Mouse (Mus musculus): Measurements from ENCODE around the gene Lamb3. TPM values are rescaled to one million over a fixed set of nuclear protein-coding genes. Genes with fewer than 3 reads are reported as not detected.

Gene Lamb3
- polyA plus RNA-seq (2015; fragmentation: Nextera tagmentation; extraction: Ambion mirVana), result 0.59 and 3.8 TPM in 2 replicates

DNA sequence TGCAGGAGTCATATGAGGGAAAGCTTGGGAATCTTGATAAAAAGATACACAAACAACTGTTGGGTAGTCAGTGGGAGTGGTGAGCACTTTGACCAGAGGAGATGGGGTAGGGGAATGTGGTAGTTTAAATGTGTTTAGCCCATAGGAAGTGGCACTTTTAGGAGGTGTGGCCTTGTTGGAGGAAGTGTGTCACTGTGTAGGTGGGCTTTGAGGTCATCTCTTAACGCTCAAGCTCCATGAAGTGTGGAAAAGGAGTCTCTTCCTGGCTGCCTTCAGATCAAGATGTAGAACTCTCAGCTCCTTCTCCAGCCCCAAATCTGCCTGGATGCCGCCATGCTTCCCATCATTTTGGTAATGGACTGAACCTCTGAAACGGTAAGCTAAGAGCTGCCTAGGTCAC lies at the start of gene Lamb3:
Gene Lamb3, plus strand, starts transcription at position 197 of the 400 bp plus-strand sequence.
- no peaks in the 10 kb centered on the region for H3K36me3 ChIP-seq

GRCm38 (mm10) chr1:193159163-193159562 lies 48.3 kb upstream of the Lamb3 start:
- no peaks in the 10 kb centered on the region for H3K4me1 ChIP-seq
- no peak overlapping the region for H3K4me2 ChIP-seq
- H3K27me3 ChIP-seq (replicated peaks), result peaks cover 15% of the 10 kb centered on the region
- no peak overlapping the region for H3K9ac ChIP-seq (replicated peaks)
- ATAC-seq (ENCODE audit: low FRiP score), result no peak
- no peaks in the 10 kb centered on the region for H3K36me3 ChIP-seq
- H3K4me3 ChIP-seq (replicated peaks), result no peak overlapping the region
- no peak overlapping the region for H3K27ac ChIP-seq (replicated peaks)
- 58% methylated on average over 3 of the region's 3 CpGs for WGBS
- H3K9me3 ChIP-seq (replicated peaks), result no peaks in the 10 kb centered on the region

More for the DNA sequence above, at the start of gene Lamb3:
- no peaks in the 10 kb centered on the region for H3K9me3 ChIP-seq (replicated peaks)
- H3K27ac ChIP-seq (replicated peaks), result no peak within 1 kb of the TSS
- WGBS, result 91% methylated on average over 3 of the region's 3 CpGs
- no peaks in the 10 kb centered on the region for H3K4me1 ChIP-seq
- H3K4me3 ChIP-seq (replicated peaks), result no peak within 1 kb of the TSS
- H3K4me2 ChIP-seq, result no peak within 1 kb of the TSS
- H3K27me3 ChIP-seq (replicated peaks), result no peaks in the 10 kb centered on the region
- no peak within 1 kb of the TSS for H3K9ac ChIP-seq (replicated peaks)
- no peak for ATAC-seq (ENCODE audit: low FRiP score)

- no peaks in the 10 kb centered on the region for H3K9me3 ChIP-seq (replicated peaks)
- no peak for ATAC-seq (ENCODE audit: low FRiP score)
- 52% methylated on average over 1 of the region's 1 CpGs for WGBS
- H3K4me1 ChIP-seq, result no peaks in the 10 kb centered on the region
- no peak overlapping the region for H3K4me3 ChIP-seq (replicated peaks)
- no peak overlapping the region for H3K27ac ChIP-seq (replicated peaks)
- no peak overlapping the region for H3K4me2 ChIP-seq
- peaks cover 11% of the 10 kb centered on the region for H3K27me3 ChIP-seq (replicated peaks)
- no peaks in the 10 kb centered on the region for H3K36me3 ChIP-seq
- H3K9ac ChIP-seq (replicated peaks), result no peak overlapping the region
These were observed 47.9 kb upstream of the Lamb3 start for GRCm38 (mm10) chr1:193159613-193160012.

GRCm38 (mm10) chr1:193160317-193161032 lies 47.0 kb upstream of the Lamb3 start:
- Histone ChIP-seq H3K27me3 (replicated peaks) (peaks cover 5% of the 10 kb centered on the region), H3K36me3 (no peaks in the 10 kb centered on the region), H3K4me2 (peak overlapping the region; percentile 44), H3K9ac (replicated peaks) (no peak overlapping the region), H3K9me3 (replicated peaks) (no peaks in the 10 kb centered on the region), H3K27ac (replicated peaks) (no peak overlapping the region), H3K4me3 (replicated peaks) (no peak overlapping the region), H3K4me1 (no peaks in the 10 kb centered on the region)
- 15% methylated on average over 18 of the region's 18 CpGs for WGBS
- ATAC-seq (ENCODE audit: low FRiP score), result no peak

DNA sequence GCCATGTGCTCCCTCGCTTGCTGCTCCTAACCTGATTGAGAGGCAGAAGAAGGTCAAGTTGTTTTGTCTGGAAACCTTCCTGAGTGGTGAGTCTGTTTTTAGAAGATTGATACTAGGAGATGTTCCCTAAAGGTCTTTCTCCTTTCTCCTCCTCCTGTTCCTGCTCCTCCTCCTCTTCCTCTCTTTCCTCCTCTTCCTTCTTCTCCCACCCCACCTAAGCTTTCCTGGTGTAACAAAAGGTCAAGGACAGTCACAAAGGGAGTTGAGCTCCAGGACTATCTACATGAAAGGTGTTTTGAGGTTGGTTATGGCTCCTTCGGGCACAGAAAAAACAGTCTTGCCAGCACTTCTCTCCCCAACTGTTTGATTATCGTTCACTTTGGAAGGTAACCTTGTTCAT lies 39.8 kb upstream of the Lamb3 start, which contains the start of gene A130010J15Rik:
Gene A130010J15Rik, plus strand, starts transcription at position 301 of the 400 bp plus-strand sequence.
- ATAC-seq (ENCODE audit: low FRiP score), result no peak
- Histone ChIP-seq H3K9me3 (replicated peaks) (no peaks in the 10 kb centered on the region), H3K4me2 (no peak within 1 kb of the TSS), H3K27me3 (replicated peaks) (no peaks in the 10 kb centered on the region), H3K9ac (replicated peaks) (no peak within 1 kb of the TSS), H3K36me3 (no peaks in the 10 kb centered on the region), H3K4me1 (peaks cover 12% of the 10 kb centered on the region), H3K4me3 (replicated peaks) (no peak within 1 kb of the TSS), H3K27ac (replicated peaks) (no peak within 1 kb of the TSS)
- 92% methylated on average over 3 of the region's 3 CpGs for WGBS

GRCm38 (mm10) chr1:193169228-193169627 lies 38.3 kb upstream of the Lamb3 start:
- no peak for ATAC-seq (ENCODE audit: low FRiP score)
- WGBS, result 88% methylated on average over 7 of the region's 7 CpGs
- no peak overlapping the region for H3K4me3 ChIP-seq (replicated peaks)
- H3K4me2 ChIP-seq, result no peak overlapping the region
- H3K36me3 ChIP-seq, result no peaks in the 10 kb centered on the region
- H3K9me3 ChIP-seq (replicated peaks), result no peaks in the 10 kb centered on the region
- H3K9ac ChIP-seq (replicated peaks), result no peak overlapping the region
- H3K27ac ChIP-seq (replicated peaks), result no peak overlapping the region
- H3K27me3 ChIP-seq (replicated peaks), result no peaks in the 10 kb centered on the region
- H3K4me1 ChIP-seq, result peaks cover 19% of the 10 kb centered on the region

- H3K36me3 ChIP-seq, result no peaks in the 10 kb centered on the region
- no peaks in the 10 kb centered on the region for H3K9me3 ChIP-seq (replicated peaks)
- no peak overlapping the region for H3K4me3 ChIP-seq (replicated peaks)
- H3K4me2 ChIP-seq, result no peak overlapping the region
- ATAC-seq (ENCODE audit: low FRiP score), result no peak
- H3K27ac ChIP-seq (replicated peaks), result no peak overlapping the region
- H3K4me1 ChIP-seq, result peaks cover 25% of the 10 kb centered on the region
- 72% methylated on average over 2 of the region's 2 CpGs for WGBS
- H3K27me3 ChIP-seq (replicated peaks), result no peaks in the 10 kb centered on the region
- no peak overlapping the region for H3K9ac ChIP-seq (replicated peaks)
These were observed 37.6 kb upstream of the Lamb3 start for GRCm38 (mm10) chr1:193169856-193170255.

DNA sequence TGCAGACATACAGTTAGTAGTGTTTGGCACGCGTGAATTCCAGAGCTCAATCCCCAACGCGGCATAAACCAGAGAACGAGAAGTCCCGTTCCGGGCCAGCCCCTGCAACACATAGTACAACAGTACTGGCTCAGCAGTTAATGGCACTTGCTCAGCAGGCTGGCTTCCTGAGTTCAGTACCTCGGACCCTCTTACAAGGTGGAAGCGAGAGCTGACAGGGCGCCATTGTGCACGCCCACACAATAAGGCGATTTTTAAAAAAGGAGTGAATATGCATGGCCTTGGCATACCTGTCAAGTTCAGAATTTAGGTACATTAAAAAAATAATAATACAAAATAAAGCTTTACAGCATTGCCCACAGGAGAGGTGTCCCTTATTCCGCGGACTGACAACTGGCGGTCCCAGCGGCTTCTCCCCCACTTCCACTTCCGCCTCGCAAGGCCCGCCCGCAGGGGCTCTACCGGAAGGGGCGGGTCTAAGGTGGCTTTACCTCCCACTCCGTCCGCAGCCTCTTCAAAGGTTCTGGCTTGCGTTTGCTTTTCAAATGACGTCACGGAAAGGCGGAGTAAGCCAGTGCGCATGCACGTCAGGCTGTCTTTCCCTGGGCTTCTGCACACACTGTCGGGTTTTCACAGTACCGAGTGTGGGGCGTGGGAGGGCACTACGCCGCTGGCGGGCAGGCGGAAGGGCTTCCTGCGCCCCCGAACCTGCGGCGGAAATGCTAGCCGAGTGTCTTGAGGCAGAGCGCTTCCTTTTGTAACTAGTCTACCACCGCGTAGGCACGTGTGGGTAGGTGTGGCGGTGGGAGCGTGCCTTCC lies 34.3 kb upstream of the Lamb3 start:
- peak; percentile 99 for ATAC-seq (ENCODE audit: low FRiP score)
- Histone ChIP-seq H3K27me3 (replicated peaks) (no peaks in the 10 kb centered on the region), H3K36me3 (no peaks in the 10 kb centered on the region), H3K9ac (replicated peaks) (peak overlapping the region; percentile 78), H3K9me3 (replicated peaks) (no peaks in the 10 kb centered on the region), H3K27ac (replicated peaks) (peak overlapping the region; percentile 90), H3K4me3 (replicated peaks) (peak overlapping the region; percentile 74), H3K4me2 (peak overlapping the region; percentile 84), H3K4me1 (peaks cover 34% of the 10 kb centered on the region)
- WGBS, result under 1% methylated on average over 48 of the region's 48 CpGs

DNA sequence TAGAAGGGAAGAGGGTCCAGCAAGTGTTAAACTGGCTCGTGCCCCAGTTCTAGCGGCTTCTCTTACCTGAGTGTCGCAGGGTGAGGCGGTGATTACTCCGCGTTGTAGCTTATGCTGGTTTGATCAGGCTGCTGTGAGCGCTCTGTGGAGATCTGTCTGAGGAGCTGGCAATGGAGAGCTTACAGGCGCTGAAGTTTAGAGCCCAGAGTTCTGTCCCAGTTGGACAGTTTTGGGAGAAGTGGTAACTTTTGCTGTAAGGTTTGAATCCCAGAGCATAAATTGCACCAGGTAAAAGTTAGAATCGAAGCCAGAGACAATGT lies 33.7 kb upstream of the Lamb3 start:
- no peaks in the 10 kb centered on the region for H3K27me3 ChIP-seq (replicated peaks)
- H3K4me3 ChIP-seq (replicated peaks), result peak overlapping the region; percentile 74
- H3K36me3 ChIP-seq, result no peaks in the 10 kb centered on the region
- H3K4me1 ChIP-seq, result peaks cover 34% of the 10 kb centered on the region
- ATAC-seq (ENCODE audit: low FRiP score), result no peak; the same call in none of the 2 replicates
- no peaks in the 10 kb centered on the region for H3K9me3 ChIP-seq (replicated peaks)
- WGBS, result 18% methylated on average over 9 of the region's 9 CpGs
- H3K4me2 ChIP-seq, result peak overlapping the region; percentile 84
- H3K27ac ChIP-seq (replicated peaks), result peak overlapping the region; percentile 90
- H3K9ac ChIP-seq (replicated peaks), result peak overlapping the region; percentile 68

DNA sequence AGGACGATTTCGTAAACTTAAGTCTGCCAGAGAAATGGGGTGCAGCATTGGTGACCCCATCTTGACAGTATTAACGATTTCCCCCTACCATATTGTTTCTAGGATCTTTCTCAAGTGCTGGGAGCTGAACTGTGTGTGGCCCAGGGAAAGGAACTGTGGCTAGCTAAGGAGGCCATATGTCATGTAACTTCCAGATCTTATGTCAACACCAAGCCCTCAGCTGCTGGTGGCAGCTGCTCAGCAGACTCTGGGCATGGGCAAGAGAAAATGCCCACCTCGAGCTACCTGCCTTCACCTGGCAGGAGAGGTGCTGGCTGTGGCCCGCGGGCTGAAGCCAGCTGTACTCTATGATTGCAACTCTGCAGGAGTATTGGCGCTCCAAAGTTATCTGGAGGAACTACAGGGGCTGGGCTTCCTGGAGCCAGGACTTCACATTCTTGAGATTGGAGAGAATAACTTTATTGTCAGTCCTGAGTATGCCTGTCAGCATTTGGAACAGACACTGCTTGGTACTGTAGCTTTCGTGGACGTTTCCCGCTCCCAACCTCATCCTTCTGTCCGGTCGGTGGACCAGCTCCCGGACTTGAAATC lies 33.3 kb upstream of the Lamb3 start:
- no peaks in the 10 kb centered on the region for H3K9me3 ChIP-seq (replicated peaks)
- H3K36me3 ChIP-seq, result no peaks in the 10 kb centered on the region
- peak overlapping the region; percentile 90 for H3K27ac ChIP-seq (replicated peaks)
- peak overlapping the region; percentile 84 for H3K4me2 ChIP-seq
- H3K4me1 ChIP-seq, result peaks cover 34% of the 10 kb centered on the region
- no peak overlapping the region for H3K9ac ChIP-seq (replicated peaks)
- H3K4me3 ChIP-seq (replicated peaks), result peak overlapping the region; percentile 74
- WGBS, result 92% methylated on average over 13 of the region's 13 CpGs
- ATAC-seq (ENCODE audit: low FRiP score), result no peak
- no peaks in the 10 kb centered on the region for H3K27me3 ChIP-seq (replicated peaks)

DNA sequence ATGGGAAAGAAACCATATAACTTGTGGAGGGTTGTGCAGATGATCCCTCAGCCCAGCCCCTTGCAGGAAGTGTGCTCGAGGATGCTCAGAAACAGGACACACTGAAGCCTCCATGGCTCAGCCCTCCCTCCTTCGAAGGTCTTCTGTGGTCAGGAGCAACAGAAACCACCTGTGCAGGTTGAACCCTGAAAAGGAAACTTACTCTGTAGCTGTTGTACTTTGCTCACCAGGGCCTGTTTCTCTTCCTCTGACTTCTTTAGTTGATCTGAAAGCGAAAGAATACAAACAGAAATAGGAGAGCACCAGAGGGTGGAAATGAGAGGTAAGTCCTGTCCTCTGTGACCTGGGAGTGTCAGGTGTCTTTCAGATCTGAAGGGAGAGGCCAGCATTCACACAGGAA lies 26.4 kb upstream of the Lamb3 start:
- Histone ChIP-seq H3K27me3 (replicated peaks) (no peaks in the 10 kb centered on the region), H3K9me3 (replicated peaks) (no peaks in the 10 kb centered on the region), H3K4me3 (replicated peaks) (no peak overlapping the region), H3K9ac (replicated peaks) (no peak overlapping the region), H3K4me1 (0 out of 2 replicates have a peak, but pooled peaks cover 2% of the 10 kb centered on the region), H3K4me2 (no peak overlapping the region), H3K27ac (replicated peaks) (no peak overlapping the region), H3K36me3 (no peaks in the 10 kb centered on the region)
- ATAC-seq (ENCODE audit: low FRiP score), result no peak
- 88% methylated on average over 3 of the region's 3 CpGs for WGBS
